Mouse (Mus musculus): Measurements from ENCODE around the gene Gga3. TPM values are rescaled to one million over a fixed set of nuclear protein-coding genes. Genes with fewer than 3 reads are reported as not detected.

Gene Gga3
- polyA plus RNA-seq, 1 experiment from 2014 or later, result 31.0 TPM

DNA sequence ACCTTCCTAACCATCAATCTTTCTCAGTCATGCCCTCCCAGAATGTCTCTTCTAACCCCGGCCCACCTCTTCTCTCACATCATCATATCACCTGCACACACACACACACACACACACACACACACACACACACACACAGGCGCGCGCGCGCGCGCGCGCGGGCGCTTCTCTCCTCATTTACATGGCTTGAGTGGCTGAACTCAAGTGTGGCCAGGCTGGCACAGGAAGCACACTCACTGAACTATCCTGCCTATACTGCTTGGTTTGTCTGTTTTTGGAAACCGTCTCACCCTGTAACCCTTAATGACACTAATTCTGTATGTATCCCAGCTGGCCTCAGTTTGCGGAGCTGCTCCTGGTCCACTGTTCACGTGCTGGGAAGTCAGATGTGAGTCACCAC, 3.1 kb downstream of the Gga3 start:
- DNase-seq (ENCODE audit: low read depth, low spot score), result no peak
- POLR2A ChIA-PET, result no interaction called here

DNA sequence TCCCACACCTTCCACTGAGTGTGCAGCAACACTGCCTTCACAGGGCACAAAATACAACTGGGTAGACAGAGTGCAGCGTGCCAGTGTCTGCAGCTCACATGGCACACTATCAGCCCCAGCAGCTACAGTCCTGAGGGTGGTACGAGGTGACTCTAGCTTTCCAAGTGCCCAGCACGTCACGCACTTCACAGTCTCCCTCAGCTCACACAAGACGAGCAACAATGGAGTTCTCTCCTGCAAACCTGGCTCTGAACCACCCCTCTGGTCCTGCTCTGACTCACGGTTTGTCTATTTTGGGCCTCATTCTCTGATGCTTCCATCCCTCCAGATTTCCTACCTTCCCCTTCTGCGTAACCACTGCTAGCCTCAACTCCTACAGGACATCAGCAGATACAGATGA, 4.1 kb downstream of the Gga3 start:
- in situ Hi-C loops (cut with MboI; ENCODE audit: low pct_unique_long_range_greater_than_20kb), result no loop called here
- ATAC-seq, result no peak
- CTCF ChIA-PET, result no interaction called here
- TF ChIP-seq CTCF (IDR thresholded peaks at IDR 0.05), result no peak
- POLR2A ChIA-PET, result no interaction called here
- H3K27me3 ChIP-seq, result no peaks in the 10 kb centered on the region
- DNase-seq (ENCODE audit: low read depth, low spot score), result no peak

More for the DNA sequence above, 3.1 kb downstream of the Gga3 start:
- H3K27me3 ChIP-seq, result no peaks in the 10 kb centered on the region
- in situ Hi-C loops (cut with MboI; ENCODE audit: low pct_unique_long_range_greater_than_20kb), result no loop called here
- ATAC-seq, result no peak
- no peak for TF ChIP-seq CTCF (IDR thresholded peaks at IDR 0.05)
- CTCF ChIA-PET, result no interaction called here

DNA sequence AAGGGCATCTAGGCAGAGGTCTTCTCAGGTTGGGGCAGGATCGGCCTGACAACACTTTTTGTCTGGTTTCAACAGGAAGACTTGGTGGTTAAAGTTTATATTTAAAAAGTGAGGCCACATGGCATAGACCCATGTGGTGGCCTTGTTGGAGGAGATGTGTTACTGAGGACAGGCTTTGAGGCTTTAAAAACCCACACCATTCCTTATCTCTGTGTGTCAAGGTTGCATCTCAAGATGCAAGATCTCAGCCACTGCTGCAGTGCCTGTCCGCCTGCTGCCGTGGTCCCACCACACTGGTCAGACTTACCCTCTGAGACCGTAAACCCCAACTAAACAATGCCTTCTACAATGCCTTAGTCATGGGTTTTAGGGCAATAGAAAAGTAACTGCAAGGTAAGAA, 5.5 kb downstream of the Gga3 start:
- in situ Hi-C loops (cut with MboI; ENCODE audit: low pct_unique_long_range_greater_than_20kb), result no loop called here
- ATAC-seq (no peak), DNase-seq (ENCODE audit: low read depth, low spot score) (no peak)
- ChIA-PET CTCF (no interaction called here), POLR2A (no interaction called here)
- H3K27me3 ChIP-seq, result no peaks in the 10 kb centered on the region
- TF ChIP-seq CTCF (IDR thresholded peaks at IDR 0.05), result no peak

DNA sequence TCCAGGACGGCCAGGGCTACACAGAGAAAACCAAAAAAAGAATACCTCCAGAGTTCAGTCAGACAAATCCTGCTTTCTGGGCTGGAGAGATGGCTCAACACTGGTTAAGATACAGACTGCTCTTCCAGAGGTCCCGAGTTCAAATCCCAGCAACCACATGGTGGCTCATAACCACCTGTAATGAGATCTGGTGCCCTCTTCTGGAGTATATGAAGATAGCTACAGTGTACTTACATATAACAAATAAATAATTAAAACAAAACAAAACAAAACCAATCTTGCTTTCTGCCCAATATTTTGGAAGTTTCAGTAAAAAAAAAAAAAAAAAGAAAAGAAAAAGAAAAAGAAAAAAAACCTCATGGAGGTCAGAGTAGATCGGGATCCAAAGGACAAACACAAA, 8.6 kb downstream of the Gga3 start:
- CTCF ChIA-PET, result interaction anchor here (2.7 kb wide), 1 partner anchor 27 kb away, joined by 8 read pairs; no protein-coding TSS in a partner anchor
- no peak for TF ChIP-seq CTCF (IDR thresholded peaks at IDR 0.05)
- in situ Hi-C loops (cut with MboI; ENCODE audit: low pct_unique_long_range_greater_than_20kb), result no loop called here
- no peaks in the 10 kb centered on the region for H3K27me3 ChIP-seq
- no peak for ATAC-seq
- DNase-seq (ENCODE audit: low read depth, low spot score), result no peak
- POLR2A ChIA-PET, result interaction anchor here (0.7 kb wide), 1 partner anchor 110 kb away, joined by 4 read pairs; no protein-coding TSS in a partner anchor

DNA sequence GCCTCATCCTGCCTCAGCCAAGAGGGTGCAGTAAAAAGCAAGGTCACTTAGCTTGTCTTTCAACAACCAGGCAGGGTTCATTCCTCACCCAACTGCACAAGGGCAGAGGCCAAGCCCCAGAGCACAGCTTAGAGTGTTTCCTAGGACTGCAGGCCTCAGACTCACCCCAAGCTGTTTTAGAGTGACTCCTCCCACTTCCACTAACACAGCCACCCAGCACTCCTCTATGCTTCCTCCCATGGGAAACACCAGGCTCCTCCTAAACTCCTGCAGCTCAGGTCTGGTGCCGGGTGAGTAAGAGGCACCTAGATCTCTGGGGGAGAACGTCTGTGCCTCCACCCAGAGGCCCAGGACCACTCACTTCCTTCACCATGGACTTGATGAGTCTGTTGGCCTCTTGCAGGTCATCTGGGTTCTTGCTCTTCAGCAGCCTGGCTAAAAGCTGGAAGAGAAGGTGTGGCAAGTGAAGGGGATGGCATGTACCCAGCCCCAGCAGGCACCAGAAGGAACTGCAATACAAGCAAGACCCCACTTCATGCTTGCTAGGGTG, 13.2 kb downstream of the Gga3 start:
- no peaks in the 10 kb centered on the region for H3K27me3 ChIP-seq
- TF ChIP-seq CTCF (IDR thresholded peaks at IDR 0.05), result no peak
- ChIA-PET POLR2A (interaction anchor here (1.4 to 1.6 kb wide), 2 partner anchors 8 to 14 kb away, joined by 3 read pairs; no protein-coding TSS in a partner anchor), CTCF (no interaction called here)
- DNase-seq (ENCODE audit: low read depth, low spot score), result no peak
- in situ Hi-C loops (cut with MboI; ENCODE audit: low pct_unique_long_range_greater_than_20kb), result no loop called here
- ATAC-seq, result no peak

DNA sequence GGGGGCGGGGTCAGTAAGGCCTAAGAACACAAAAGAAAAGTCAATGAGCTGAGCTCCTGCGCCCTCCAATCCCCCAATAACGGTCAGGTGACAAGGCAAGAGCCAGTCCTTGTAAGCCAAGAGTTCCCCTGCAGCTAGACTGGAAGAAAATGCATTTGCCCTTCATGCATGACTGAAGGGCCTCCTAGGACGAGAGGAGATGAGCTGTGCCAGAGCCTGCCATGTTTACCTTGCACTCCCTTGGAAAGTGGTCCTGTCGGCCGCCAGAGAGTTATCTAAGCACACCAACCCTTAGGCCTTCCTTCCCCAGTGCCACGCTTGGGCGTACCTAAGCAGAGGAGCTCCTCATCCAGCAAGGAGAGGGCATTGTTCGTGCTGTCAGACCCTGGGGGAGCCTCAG, 15.9 kb downstream of the Gga3 start:
- CTCF ChIA-PET, result interaction anchor here (0.9 to 1.6 kb wide), 3 partner anchors 9 to 25 kb away, joined by 3 to 6 read pairs (median 4); partner anchors contain the start of genes Mif4gd and Nup85
- in situ Hi-C loops (cut with MboI; ENCODE audit: low pct_unique_long_range_greater_than_20kb), result no loop called here
- no peaks in the 10 kb centered on the region for H3K27me3 ChIP-seq
- POLR2A ChIA-PET, result no interaction called here
- ATAC-seq (no peak), DNase-seq (ENCODE audit: low read depth, low spot score) (no peak)
- no peak for TF ChIP-seq CTCF (IDR thresholded peaks at IDR 0.05)

DNA sequence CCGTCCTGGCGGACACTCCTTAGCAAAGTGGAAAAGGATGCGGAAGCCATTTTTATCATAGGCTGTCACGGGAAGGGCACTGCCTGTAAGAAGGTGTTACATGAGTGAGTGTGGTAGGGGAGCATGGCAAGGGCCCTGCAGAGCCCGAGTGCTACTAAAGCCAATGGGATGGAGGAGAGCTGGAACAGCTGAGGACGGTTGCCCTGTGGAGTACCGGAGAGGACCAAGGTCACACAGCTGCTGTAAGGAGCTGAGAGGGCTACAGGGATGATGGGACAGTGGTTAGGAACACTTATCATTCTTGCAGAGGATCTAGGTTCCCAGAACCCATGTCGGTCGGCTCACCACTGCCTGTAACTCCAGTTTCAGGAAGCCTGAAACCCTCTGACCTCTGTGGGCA, 17.4 kb downstream of the Gga3 start:
- no peaks in the 10 kb centered on the region for H3K27me3 ChIP-seq
- CTCF ChIA-PET, result interaction anchor here (1.5 kb wide), 1 partner anchor 11 kb away, joined by 6 read pairs; no protein-coding TSS in a partner anchor
- in situ Hi-C loops (cut with MboI; ENCODE audit: low pct_unique_long_range_greater_than_20kb), result no loop called here
- DNase-seq (ENCODE audit: low read depth, low spot score) (no peak), ATAC-seq (no peak)
- TF ChIP-seq CTCF (IDR thresholded peaks at IDR 0.05), result no peak
- POLR2A ChIA-PET, result no interaction called here

DNA sequence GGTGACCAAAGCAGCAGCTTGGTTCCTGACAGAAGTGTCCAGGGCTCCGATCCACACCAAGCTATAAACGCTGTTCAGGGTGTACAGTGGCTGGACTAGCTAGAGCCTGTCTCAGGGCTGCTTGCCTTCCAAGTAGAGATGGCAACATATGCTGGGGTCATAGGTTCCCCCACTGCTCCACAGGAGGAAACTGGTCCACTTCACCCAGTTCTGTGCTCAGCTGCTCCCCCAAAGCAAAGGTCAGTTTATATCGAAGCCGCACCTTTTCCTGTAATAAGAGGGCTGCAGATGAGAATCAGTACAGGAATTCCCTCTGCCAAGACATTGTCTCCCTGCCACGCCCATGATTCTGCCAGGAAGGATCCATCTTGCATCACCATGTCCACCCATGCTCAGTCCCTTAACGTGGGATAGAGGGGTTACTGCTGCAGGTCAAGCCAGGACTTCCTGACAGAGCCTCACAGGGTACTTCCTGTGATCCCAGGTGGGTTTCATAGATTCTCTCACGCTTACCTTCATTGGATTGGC, 18.2 kb downstream of the Gga3 start:
- no peak for DNase-seq (ENCODE audit: low read depth, low spot score)
- POLR2A ChIA-PET, result interaction anchor here (0.7 kb wide), 1 partner anchor 13 kb away, joined by 3 read pairs; no protein-coding TSS in a partner anchor
- ATAC-seq, result no peak
- in situ Hi-C loops (cut with MboI; ENCODE audit: low pct_unique_long_range_greater_than_20kb), result no loop called here
- H3K27me3 ChIP-seq, result no peaks in the 10 kb centered on the region
- TF ChIP-seq CTCF (IDR thresholded peaks at IDR 0.05), result no peak
- CTCF ChIA-PET, result no interaction called here

DNA sequence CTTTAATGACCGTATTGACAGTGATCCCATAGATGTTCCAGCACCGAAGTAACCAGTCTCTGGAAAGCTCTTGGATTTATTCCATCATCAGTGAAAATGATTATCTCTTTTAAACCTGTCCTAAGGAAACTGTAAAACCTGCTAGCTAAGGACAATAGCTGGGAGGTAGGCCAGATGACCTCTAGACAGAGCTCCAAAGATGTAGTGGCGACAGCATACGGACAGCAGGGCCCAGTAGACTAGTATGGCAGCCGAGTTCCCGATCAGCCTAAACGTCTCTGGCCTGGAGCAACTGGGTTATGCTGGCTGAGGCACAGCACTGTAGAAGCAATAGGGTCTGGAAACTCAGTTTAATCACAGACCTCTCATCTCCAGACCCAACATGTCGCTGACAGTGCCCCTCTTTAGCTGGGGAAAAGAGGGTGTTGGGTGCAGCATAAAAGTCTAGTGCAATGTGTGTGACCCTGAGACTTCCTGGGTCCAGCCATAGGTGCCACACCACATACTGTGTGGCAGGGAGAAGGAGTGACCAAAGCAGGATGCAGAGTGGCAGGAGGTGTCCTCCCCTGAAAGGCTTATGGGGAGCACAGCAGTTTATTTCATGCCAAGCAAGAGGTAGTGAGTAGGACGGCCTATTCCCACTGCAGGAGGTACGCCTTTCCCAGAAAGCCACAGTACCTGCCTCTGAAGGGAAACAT, 19.3 kb downstream of the Gga3 start:
- no peaks in the 10 kb centered on the region for H3K27me3 ChIP-seq
- DNase-seq (ENCODE audit: low read depth, low spot score) (no peak), ATAC-seq (no peak)
- no peak for TF ChIP-seq CTCF (IDR thresholded peaks at IDR 0.05)
- POLR2A ChIA-PET, result no interaction called here
- CTCF ChIA-PET, result interaction anchor here (1.6 kb wide), 1 partner anchor 138 kb away, joined by 3 read pairs; no protein-coding TSS in a partner anchor
- in situ Hi-C loops (cut with MboI; ENCODE audit: low pct_unique_long_range_greater_than_20kb), result no loop called here

DNA sequence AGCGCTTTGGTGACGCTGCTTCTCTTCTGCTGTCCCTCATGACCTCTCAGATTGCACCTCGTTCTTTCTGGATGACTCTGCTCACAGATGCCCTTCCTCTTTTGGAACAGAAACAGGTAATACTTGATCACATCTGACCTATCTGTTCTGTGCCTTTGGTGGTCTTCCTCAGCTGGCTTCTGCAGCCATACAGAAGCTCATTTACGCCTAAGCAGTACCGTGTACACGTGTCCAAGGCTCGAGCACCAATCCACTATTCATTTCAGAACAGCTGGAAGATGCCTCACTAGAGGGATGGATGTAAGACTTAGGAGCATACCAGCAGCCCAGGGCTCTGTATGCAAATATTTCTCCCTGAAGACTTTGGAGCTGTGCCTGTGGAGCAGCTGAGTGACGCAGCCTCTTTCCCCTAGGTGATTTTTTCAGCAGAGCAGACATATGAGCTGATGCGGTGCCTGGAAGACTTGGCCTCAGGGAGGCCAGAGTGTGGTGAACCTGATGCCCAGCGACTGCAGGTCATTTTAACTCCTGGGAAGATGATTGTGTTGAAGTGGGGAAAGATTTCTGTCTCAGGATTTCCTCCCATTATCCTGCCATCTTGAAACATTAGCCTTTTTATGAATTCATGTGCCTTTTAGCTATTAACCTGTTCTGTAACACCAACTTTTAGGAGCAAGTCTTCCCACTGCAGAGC, 20.8 kb downstream of the Gga3 start:
- DNase-seq (ENCODE audit: low read depth, low spot score), result no peak
- no peak for TF ChIP-seq CTCF (IDR thresholded peaks at IDR 0.05)
- CTCF ChIA-PET, result interaction anchor here (1.6 kb wide), 1 partner anchor 140 kb away, joined by 3 read pairs; no protein-coding TSS in a partner anchor
- no peaks in the 10 kb centered on the region for H3K27me3 ChIP-seq
- in situ Hi-C loops (cut with MboI; ENCODE audit: low pct_unique_long_range_greater_than_20kb), result no loop called here
- ATAC-seq, result no peak
- POLR2A ChIA-PET, result interaction anchor here (0.6 to 0.9 kb wide), 4 partner anchors 8 to 33 kb away, joined by 3 read pairs; no protein-coding TSS in a partner anchor
